Comparison of ENCODE assay signal across 9 mouse cellular contexts in genomic region chr14:31365350-31365749, GRCm38 (mm10). TPM values are rescaled to one million over a fixed set of nuclear protein-coding genes. Genes with fewer than 3 reads are reported as not detected.
A peak's percentile ranks its signal among the peaks of the same experiment; 100 is the strongest.
DNase-seq lines count a peak whose midpoint lies in the region; ATAC-seq and TF ChIP-seq lines count a peak whose summit lies in the region.
"Had no signal": no experiment of that assay in that cellular context is flagged by ENCODE, and none has a peak within 500 bp of the region (broad histone marks: within the 10 kb centered on the region; RNA-seq: fewer than 3 reads in every experiment).

No protein-coding gene starts in this region.

- no peak overlapping the region for H3K9ac ChIP-seq in heart, embryonic 11.5 days (ENCODE audit: low read depth, low read length)
- H3K9ac ChIP-seq: embryonic facial prominence, embryonic 15.5 days had no signal

- intact Hi-C loops in heart, postnatal 10 days (cut with DNase I): loop anchor here (1.0 to 10.0 kb wide), 2 partner anchors 107 to 239 kb away; no protein-coding TSS in a partner anchor

- H3K27me3 ChIP-seq in heart, embryonic 11.5 days (ENCODE audit: control insufficient read depth, insufficient read depth, low read length): no peaks in the 10 kb centered on the region
- H3K27me3 ChIP-seq in Patski: no peaks in the 10 kb centered on the region
- H3K27me3 ChIP-seq: embryonic facial prominence, embryonic 15.5 days had no signal

- no peaks in the 10 kb centered on the region for H3K4me1 ChIP-seq in heart, embryonic 11.5 days (ENCODE audit: control insufficient read depth, insufficient read depth, low read length)
- H3K4me1 ChIP-seq: embryonic facial prominence, embryonic 15.5 days had no signal

- no peak overlapping the region for H3K4me2 ChIP-seq in heart, embryonic 11.5 days
- H3K4me2 ChIP-seq: embryonic facial prominence, embryonic 15.5 days had no signal

- DNase-seq in heart, postnatal 10 days: peak; percentile 71 to 86
- peak; percentile 76 for DNase-seq in A20 (ENCODE audit: low read depth, low spot score)
- no peak for DNase-seq in Patski (ENCODE audit: low read depth, low spot score)
- DNase-seq in cerebellum, adult 9-11 months: peak; percentile 78
- peak; percentile 53 to 79 for DNase-seq in lung, postnatal 4 days
- peak; percentile 73 for DNase-seq in thymus, postnatal 0 days (ENCODE audit: low spot score)

- TF ChIP-seq CTCF in Patski (IDR thresholded peaks at IDR 0.05): peak; percentile 84

- no peak overlapping the region for H3K27ac ChIP-seq in heart, embryonic 11.5 days (ENCODE audit: low read depth, low read length)
- H3K27ac ChIP-seq: embryonic facial prominence, embryonic 15.5 days had no signal

- no peak for ATAC-seq in heart, embryonic 11.5 days (replicated peaks; ENCODE audit: insufficient number of reproducible peaks, low FRiP score, low TSS enrichment)
- no peak for ATAC-seq in Patski
- ATAC-seq in inflammation-experienced regulatory T-cells, adult 6 months: peak; percentile 84

- no peak overlapping the region for H3K4me3 ChIP-seq in heart, embryonic 11.5 days (ENCODE audit: low read depth, low read length)
- H3K4me3 ChIP-seq: embryonic facial prominence, embryonic 15.5 days had no signal

- H3K9me3 ChIP-seq in heart, embryonic 11.5 days (replicated peaks; ENCODE audit: control insufficient read depth, low read length): no peaks in the 10 kb centered on the region
- H3K9me3 ChIP-seq: embryonic facial prominence, embryonic 15.5 days had no signal

- peaks cover 26% of the 10 kb centered on the region for H3K36me3 ChIP-seq in heart, embryonic 11.5 days (ENCODE audit: control insufficient read depth, insufficient read depth, low read length)

- in situ Hi-C loops in Patski (cut with MboI; ENCODE audit: low pct_unique_long_range_greater_than_20kb): no loop called here

- CTCF ChIA-PET in Patski (lab: Charles Lee): interaction anchor here (1.0 to 2.1 kb wide), 4 partner anchors 27 to 107 kb away, joined by 3 to 14 read pairs (median 6); no protein-coding TSS in a partner anchor

- POLR2A ChIA-PET in Patski (lab: Charles Lee): interaction anchor here (0.7 kb wide), 1 partner anchor 16 kb away, joined by 3 read pairs; no protein-coding TSS in a partner anchor

RNA-seq across cellular contexts. Expression of gene Capn7, which starts 28.9 kb away (rescaled TPM):
- total RNA-seq in heart, postnatal 10 days (2021): 10 to 100 TPM; 29.8 to 37.9 TPM
- 35.4 and 42.2 TPM in 2 replicates for polyA plus RNA-seq in heart, embryonic 11.5 days (2014; fragmentation: Nextera tagmentation; extraction: Ambion mirVana)
- polyA plus RNA-seq in Patski (2021): 50.4 TPM
- polyA plus RNA-seq in inflammation-experienced regulatory T-cells, adult 6 months (2017; shearing (Covaris generic)): 10 to 100 TPM; 18.0 to 20.5 (median 18.9) TPM
- polyA plus RNA-seq in thymus, postnatal 0 days (2015; fragmentation: Nextera tagmentation; extraction: Ambion mirVana): 33.8 and 34.9 TPM in 2 replicates

RNA-seq across cellular contexts. Expression of gene Dnah1, which starts 41.7 kb away (rescaled TPM):
- total RNA-seq in heart, postnatal 10 days (2021): under 1 TPM; 0.17 to 0.22 TPM
- 1.5 TPM in 2 replicates for polyA plus RNA-seq in heart, embryonic 11.5 days (2014; fragmentation: Nextera tagmentation; extraction: Ambion mirVana)
- 0.10 TPM for polyA plus RNA-seq in Patski (2021)
- not detected for polyA plus RNA-seq in inflammation-experienced regulatory T-cells, adult 6 months (2017; shearing (Covaris generic))
- 0.22 and 0.31 TPM in 2 replicates for polyA plus RNA-seq in thymus, postnatal 0 days (2015; fragmentation: Nextera tagmentation; extraction: Ambion mirVana)
